Mouse (Mus musculus): ENCODE data around the gene Trp73. TPM values are rescaled to one million over a fixed set of nuclear protein-coding genes. Genes with fewer than 3 reads are reported as not detected.

Trp73 gene
- polyA plus RNA-seq (2014; fragmentation: Illumina TruSeq; extraction: RNeasy Lipid Tissue Mini Kit (QIAGEN cat#74804); ENCODE audit: low read depth, low replicate concordance), result 0.68 TPM

GRCm38 (mm10) chr4:154140182-154140212 is at the start of gene Trp73:
TSS of gene Trp73 (minus strand) at chr4:154140208.

DNA sequence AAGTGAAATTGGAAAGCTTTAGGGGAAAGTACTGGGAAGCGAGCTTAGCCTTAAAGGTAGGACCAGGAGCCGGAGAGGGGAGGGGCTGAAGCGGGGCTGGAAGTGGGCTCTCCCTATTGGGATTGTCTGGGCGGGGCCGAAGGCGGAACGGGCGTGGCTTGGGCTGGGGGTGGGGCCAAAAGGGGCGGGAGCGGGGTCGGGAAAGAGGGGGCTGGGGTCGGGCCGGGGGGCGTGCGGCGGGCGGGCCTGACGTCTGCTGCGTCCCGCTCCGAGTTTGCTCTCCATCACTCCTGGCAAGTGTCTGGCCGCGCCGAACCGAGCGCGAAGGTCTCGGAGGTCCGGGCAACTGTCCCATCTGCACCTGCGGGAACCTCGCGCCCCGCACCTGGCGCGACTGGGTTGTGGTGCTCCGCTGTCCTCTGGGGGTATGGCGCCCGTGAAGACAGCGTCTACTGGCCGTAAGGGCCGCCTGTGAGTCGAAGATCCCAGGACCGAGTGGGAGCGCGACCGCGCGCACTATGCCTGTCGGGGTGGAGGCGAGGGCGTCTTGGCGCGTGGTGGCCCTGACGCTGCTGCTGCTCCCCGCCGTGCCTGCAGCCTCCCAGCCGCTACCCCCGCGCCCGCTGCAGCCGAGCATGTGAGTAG is 30.6 kb upstream of the Trp73 start, which contains the start of gene Megf6:
Megf6 (plus strand) TSS at position 225 of the 645 bp plus-strand sequence.

GRCm38 (mm10) chr4:154160538-154161390 is 20.8 kb upstream of the Trp73 start, which contains the start of gene Tprgl:
TSS of gene Tprgl (minus strand) at chr4:154160666.

GRCm38 (mm10) chr4:154142211-154143040 is 2.4 kb upstream of the Trp73 start, which contains the start of gene Wrap73:
TSS of gene Wrap73 (plus strand) at chr4:154142372.

GRCm38 (mm10) chr4:154042577-154042976 is 97.4 kb downstream of the Trp73 start, which contains the start of gene Ccdc27:
TSS of gene Ccdc27 (minus strand) at chr4:154042677.

GRCm38 (mm10) chr4:154025641-154026440 is 114.2 kb downstream of the Trp73 start, which contains the start of gene Smim1:
TSS of gene Smim1 (minus strand) at chr4:154026230.

DNA sequence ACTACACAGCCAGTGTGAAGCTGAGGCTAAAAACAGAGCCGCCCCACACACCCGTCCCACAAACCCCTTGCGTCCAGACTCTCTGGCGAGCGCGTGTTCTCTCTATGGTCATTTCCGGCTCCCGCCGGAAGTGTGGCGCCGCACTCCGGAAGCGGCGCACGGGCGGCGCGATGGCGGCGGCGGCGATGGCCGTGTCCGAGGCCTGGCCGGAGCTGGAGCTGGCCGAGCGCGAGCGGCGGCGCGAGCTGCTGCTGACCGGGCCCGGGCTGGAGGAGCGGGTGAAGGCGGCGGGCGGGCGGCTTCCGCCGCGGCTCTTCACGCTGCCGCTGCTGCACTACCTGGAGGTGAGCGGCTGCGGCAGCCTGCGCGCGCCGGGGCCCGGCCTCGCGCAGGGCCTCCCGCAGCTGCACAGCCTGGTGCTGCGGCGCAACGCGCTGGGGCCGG is 128.3 kb downstream of the Trp73 start, which contains the start of gene Lrrc47:
Lrrc47 (plus strand) TSS at position 86 of the 444 bp plus-strand sequence.

Other genes starting within 250 kb of the Trp73 start
- gene A430005L14Rik, start 183.0 kb downstream of the Trp73 start, polyA plus RNA-seq (2014; fragmentation: Illumina TruSeq; extraction: RNeasy Lipid Tissue Mini Kit (QIAGEN cat#74804); ENCODE audit: low read depth, low replicate concordance), result 24.2 TPM
- 10.6 TPM for gene Dffb, start 165.1 kb downstream of the Trp73 start, polyA plus RNA-seq (2014; fragmentation: Illumina TruSeq; extraction: RNeasy Lipid Tissue Mini Kit (QIAGEN cat#74804); ENCODE audit: low read depth, low replicate concordance)
- gene Cep104, start 165.0 kb downstream of the Trp73 start, polyA plus RNA-seq (2014; fragmentation: Illumina TruSeq; extraction: RNeasy Lipid Tissue Mini Kit (QIAGEN cat#74804); ENCODE audit: low read depth, low replicate concordance), result 20.0 TPM
- 25.8 TPM for gene Lrrc47, start 128.5 kb downstream of the Trp73 start, polyA plus RNA-seq (2014; fragmentation: Illumina TruSeq; extraction: RNeasy Lipid Tissue Mini Kit (QIAGEN cat#74804); ENCODE audit: low read depth, low replicate concordance)
- gene Smim1, start 114.0 kb downstream of the Trp73 start, polyA plus RNA-seq (2014; fragmentation: Illumina TruSeq; extraction: RNeasy Lipid Tissue Mini Kit (QIAGEN cat#74804); ENCODE audit: low read depth, low replicate concordance), result 172 TPM
- gene Ccdc27, start 97.5 kb downstream of the Trp73 start, polyA plus RNA-seq (2014; fragmentation: Illumina TruSeq; extraction: RNeasy Lipid Tissue Mini Kit (QIAGEN cat#74804); ENCODE audit: low read depth, low replicate concordance), result 1.4 TPM
- gene Wrap73, start 2.2 kb upstream of the Trp73 start, polyA plus RNA-seq (2014; fragmentation: Illumina TruSeq; extraction: RNeasy Lipid Tissue Mini Kit (QIAGEN cat#74804); ENCODE audit: low read depth, low replicate concordance), result 7.9 TPM
- gene Tprgl, start 20.5 kb upstream of the Trp73 start, polyA plus RNA-seq (2014; fragmentation: Illumina TruSeq; extraction: RNeasy Lipid Tissue Mini Kit (QIAGEN cat#74804); ENCODE audit: low read depth, low replicate concordance), result 117 TPM
- gene Megf6, start 30.5 kb upstream of the Trp73 start, polyA plus RNA-seq (2014; fragmentation: Illumina TruSeq; extraction: RNeasy Lipid Tissue Mini Kit (QIAGEN cat#74804); ENCODE audit: low read depth, low replicate concordance), result 15.0 TPM
- gene Arhgef16, start 161.5 kb upstream of the Trp73 start, polyA plus RNA-seq (2014; fragmentation: Illumina TruSeq; extraction: RNeasy Lipid Tissue Mini Kit (QIAGEN cat#74804); ENCODE audit: low read depth, low replicate concordance), result 19.9 TPM
- not detected for gene B230104I21Rik, start 195.9 kb upstream of the Trp73 start, polyA plus RNA-seq (2014; fragmentation: Illumina TruSeq; extraction: RNeasy Lipid Tissue Mini Kit (QIAGEN cat#74804); ENCODE audit: low read depth, low replicate concordance)

All from adipose tissue, adult 10 weeks (tissue).